Mouse (Mus musculus) A20 (cell line): Measurements from ENCODE around the gene Olfr287.
A peak's percentile ranks its signal among the peaks of the same experiment; 100 is the strongest.

Experiments used
- DNase-seq: peaks from one replicate; pipeline ENCODE4 v3.0.0-alpha.2; 2011; ENCODE audit warnings: low read depth, low spot score

Olfr287 gene

GRCm38 (mm10) chr15:98220877-98221276, at the start of gene Olfr287, which contains the start of gene Gm44579:
Gene Olfr287 (minus strand): TSS chr15:98221056.
Gene Gm44579 (minus strand): TSS chr15:98220977.
- no peak for DNase-seq

- DNase-seq: no peak
These were observed 36.9 kb upstream of the Olfr287 start for GRCm38 (mm10) chr15:98257776-98258175.

GRCm38 (mm10) chr15:98257193-98257592, 36.3 kb upstream of the Olfr287 start, which contains the start of gene H1fnt:
Gene H1fnt (minus strand): TSS chr15:98257293.
- no peak for DNase-seq

- DNase-seq: no peak
These were observed 35.4 kb upstream of the Olfr287 start for GRCm38 (mm10) chr15:98256271-98256670.

- DNase-seq: no peak
These were observed 14.6 kb upstream of the Olfr287 start for GRCm38 (mm10) chr15:98235442-98235841.

GRCm38 (mm10) chr15:98234350-98234749, 13.5 kb upstream of the Olfr287 start, which contains the start of gene Olfr286:
Gene Olfr286 (minus strand): TSS chr15:98234450.
- DNase-seq: no peak

GRCm38 (mm10) chr15:98226096-98226495, 5.2 kb upstream of the Olfr287 start:
- DNase-seq: no peak

- DNase-seq: no peak
These were observed 4.8 kb upstream of the Olfr287 start for GRCm38 (mm10) chr15:98225610-98226009.

- DNase-seq: no peak
These were observed 1.5 kb upstream of the Olfr287 start for GRCm38 (mm10) chr15:98222377-98222776.

- DNase-seq: no peak
These were observed 6.7 kb downstream of the Olfr287 start for GRCm38 (mm10) chr15:98214130-98214529.

- no peak for DNase-seq
These were observed 7.5 kb downstream of the Olfr287 start for GRCm38 (mm10) chr15:98213336-98213870.

- DNase-seq: no peak
These were observed 11.2 kb downstream of the Olfr287 start for GRCm38 (mm10) chr15:98209676-98210075.

GRCm38 (mm10) chr15:98195442-98195841, 25.4 kb downstream of the Olfr287 start, which contains the start of gene Olfr288:
Gene Olfr288 (minus strand): TSS chr15:98195542.
- DNase-seq: no peak

- DNase-seq: no peak
These were observed 36.4 kb downstream of the Olfr287 start for GRCm38 (mm10) chr15:98184456-98184855.

- no peak for DNase-seq
These were observed 38.8 kb downstream of the Olfr287 start for GRCm38 (mm10) chr15:98181856-98182570.

- peak; percentile 93 for DNase-seq
These were observed 39.6 kb downstream of the Olfr287 start for GRCm38 (mm10) chr15:98181132-98181711.

- DNase-seq: peak; percentile 16
These were observed 40.2 kb downstream of the Olfr287 start for GRCm38 (mm10) chr15:98180567-98181131.

- no peak for DNase-seq
These were observed 43.5 kb downstream of the Olfr287 start for GRCm38 (mm10) chr15:98177320-98177719.

GRCm38 (mm10) chr15:98173821-98174220, 47.0 kb downstream of the Olfr287 start:
- peak; percentile 62 for DNase-seq

GRCm38 (mm10) chr15:98172113-98172512, 48.7 kb downstream of the Olfr287 start:
- DNase-seq: no peak

- no peak for DNase-seq
These were observed 49.9 kb downstream of the Olfr287 start for GRCm38 (mm10) chr15:98170917-98171316.

- no peak for DNase-seq
These were observed 50.5 kb downstream of the Olfr287 start for GRCm38 (mm10) chr15:98170365-98170764.
